Comparison of ENCODE assay signal across 9 mouse cellular contexts in genomic region chr1:182460291-182461244, GRCm38 (mm10). TPM values are rescaled to one million over a fixed set of nuclear protein-coding genes. Genes with fewer than 3 reads are reported as not detected.
DNase-seq lines count a peak whose midpoint lies in the region; ATAC-seq lines count a peak whose summit lies in the region.
"Had no signal": no experiment of that assay in that cellular context is flagged by ENCODE, and none has a peak within 500 bp of the region (broad histone marks: within the 10 kb centered on the region; RNA-seq: fewer than 3 reads in every experiment).

No protein-coding gene starts in this region.

- WGBS in heart, embryonic 13.5 days = 70% methylated on average over 13 of the region's 13 CpGs
- 77% methylated on average over 13 of the region's 13 CpGs for WGBS in midbrain, embryonic 15.5 days

- DNase-seq in heart, adult 8-10 months (ENCODE audit: low spot score) = no peak
- peak; percentile 25 for DNase-seq in embryo, embryonic 9.5 days (ENCODE audit: extremely low spot score)
- peak; percentile 29 to 36 for DNase-seq in kidney, postnatal 36 days
- no peak for DNase-seq in layer of hippocampus, adult 18-20 months (ENCODE audit: low spot score in 2 of 2)
- DNase-seq in spleen, postnatal 4 days (ENCODE audit: low spot score in 2 of 2) = no peak
- no peak for DNase-seq in frontal cortex, postnatal 14 days (ENCODE audit: low spot score in 2 of 2)
- DNase-seq: cerebellum, adult 8-10 months had no signal

- H3K9me3 ChIP-seq in heart, embryonic 13.5 days = no peaks in the 10 kb centered on the region
- no peaks in the 10 kb centered on the region for H3K9me3 ChIP-seq in midbrain, embryonic 15.5 days

- no peak for ATAC-seq in heart, embryonic 13.5 days (ENCODE audit: extremely low read depth, insufficient number of reproducible peaks, low FRiP score, low TSS enrichment)
- ATAC-seq in midbrain, embryonic 15.5 days (replicated peaks) = no peak

- H3K36me3 ChIP-seq in heart, embryonic 13.5 days = peaks cover 46% of the 10 kb centered on the region
- peaks cover 12% of the 10 kb centered on the region; the same call in 1 of the 2 replicates for H3K36me3 ChIP-seq in midbrain, embryonic 15.5 days (replicated peaks)

- peak overlapping the region; percentile 71 for H3K27ac ChIP-seq in heart, embryonic 13.5 days (replicated peaks)
- H3K27ac ChIP-seq in midbrain, embryonic 15.5 days = peak overlapping the region; percentile 36; the same call in 1 of the 2 replicates

- H3K9ac ChIP-seq in heart, embryonic 13.5 days = 0 out of 2 replicates have a peak overlapping the region, but pooled peaks have one; percentile 5
- H3K9ac ChIP-seq in midbrain, embryonic 15.5 days = no peak overlapping the region

- H3K4me2 ChIP-seq in heart, embryonic 13.5 days = no peak overlapping the region
- H3K4me2 ChIP-seq in midbrain, embryonic 15.5 days = no peak overlapping the region

- no peak overlapping the region for H3K4me3 ChIP-seq in heart, embryonic 13.5 days
- no peak overlapping the region for H3K4me3 ChIP-seq in midbrain, embryonic 15.5 days

- no peaks in the 10 kb centered on the region for H3K27me3 ChIP-seq in heart, embryonic 13.5 days (replicated peaks)
- no peaks in the 10 kb centered on the region for H3K27me3 ChIP-seq in midbrain, embryonic 15.5 days (replicated peaks)

- peaks cover 30% of the 10 kb centered on the region for H3K4me1 ChIP-seq in heart, embryonic 13.5 days
- H3K4me1 ChIP-seq in midbrain, embryonic 15.5 days = peaks cover 3% of the 10 kb centered on the region; the same call in 1 of the 2 replicates

RNA-seq across cellular contexts. Expression of gene Trp53bp2, which starts 51.6 kb away (rescaled TPM):
- polyA plus RNA-seq in heart, embryonic 13.5 days (2015; fragmentation: Nextera tagmentation; extraction: Ambion mirVana) = 12.2 and 12.7 TPM in 2 replicates
- total RNA-seq in heart, adult 8-10 months (2022) = 10 to 100 TPM in 2 of 4 experiments, 1 to 10 TPM in 2; 9.7 to 11.2 (median 10.5) TPM
- 19.5 and 19.9 TPM in 2 replicates for polyA plus RNA-seq in midbrain, embryonic 15.5 days (2015; fragmentation: Nextera tagmentation; extraction: Ambion mirVana)
- total RNA-seq in layer of hippocampus, adult 18-20 months (2021) = 10 to 100 TPM; 32.0 to 38.2 TPM

RNA-seq across cellular contexts. Expression of gene Capn2, which starts 56.8 kb away (rescaled TPM):
- 90.2 and 93.3 TPM in 2 replicates for polyA plus RNA-seq in heart, embryonic 13.5 days (2015; fragmentation: Nextera tagmentation; extraction: Ambion mirVana)
- 10 to 100 TPM; 53.7 to 72.8 (median 63.5) TPM for total RNA-seq in heart, adult 8-10 months (2022)
- 85.6 and 86.2 TPM in 2 replicates for polyA plus RNA-seq in midbrain, embryonic 15.5 days (2015; fragmentation: Nextera tagmentation; extraction: Ambion mirVana)
- 10 to 100 TPM; 63.2 to 68.1 TPM for total RNA-seq in layer of hippocampus, adult 18-20 months (2021)

Comparison
In these comparisons a context has a peak if more than half of its experiments do, and no peak if none do; other contexts are left out.
1. DNase-seq: peak in embryo, embryonic 9.5 days (single experiment) and kidney, postnatal 36 days (2 of 2); none in heart, adult 8-10 months (single experiment), layer of hippocampus, adult 18-20 months (0 of 2), spleen, postnatal 4 days (0 of 2) and frontal cortex, postnatal 14 days (0 of 2).